Mouse (Mus musculus): ENCODE results near the gene Hjurp. TPM values are rescaled to one million over a fixed set of nuclear protein-coding genes. Genes with fewer than 3 reads are reported as not detected.

The Hjurp gene
- polyA plus RNA-seq, 1 experiment from 2014 or later: 66.4 TPM

DNA sequence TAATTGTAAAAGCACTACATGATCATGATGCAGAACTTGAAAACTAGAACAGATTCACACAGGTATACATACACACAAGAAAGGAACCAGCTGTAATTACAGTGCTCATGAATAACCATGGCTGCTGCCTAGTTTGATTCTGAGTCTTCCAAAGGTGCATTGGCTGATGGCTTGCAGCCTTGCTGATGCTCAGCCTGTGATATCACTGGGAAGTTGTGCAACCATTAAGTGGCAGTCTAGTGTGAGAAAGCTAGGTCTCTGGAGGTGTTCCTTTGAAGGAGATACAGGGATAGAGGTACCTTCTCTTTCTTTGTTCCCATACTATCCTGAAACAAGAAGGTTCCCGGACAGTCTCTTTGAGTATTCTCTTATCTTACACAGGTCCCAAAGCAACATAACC, 58.4 kb downstream of the Hjurp start:
- no peaks in the 10 kb centered on the region for H3K27me3 ChIP-seq (replicated peaks; ENCODE audit: control insufficient read depth, insufficient read depth, low read length)
- no peak overlapping the region for H3K4me3 ChIP-seq (ENCODE audit: low read length)
- no peak for ATAC-seq
- WGBS: 26% methylated on average over 1 of the region's 1 CpGs
- no peak overlapping the region for H3K9ac ChIP-seq (ENCODE audit: low read depth, low read length)
- H3K27ac ChIP-seq (ENCODE audit: low read depth, low read length): no peak overlapping the region
- H3K4me2 ChIP-seq (ENCODE audit: low read length): no peak overlapping the region
- no peaks in the 10 kb centered on the region for H3K36me3 ChIP-seq (ENCODE audit: control insufficient read depth, insufficient read depth, low read length)
- no peaks in the 10 kb centered on the region for H3K4me1 ChIP-seq (ENCODE audit: control insufficient read depth, insufficient read depth, low read depth, low read length)
- peaks cover 37% of the 10 kb centered on the region for H3K9me3 ChIP-seq (ENCODE audit: control insufficient read depth, low read length)

DNA sequence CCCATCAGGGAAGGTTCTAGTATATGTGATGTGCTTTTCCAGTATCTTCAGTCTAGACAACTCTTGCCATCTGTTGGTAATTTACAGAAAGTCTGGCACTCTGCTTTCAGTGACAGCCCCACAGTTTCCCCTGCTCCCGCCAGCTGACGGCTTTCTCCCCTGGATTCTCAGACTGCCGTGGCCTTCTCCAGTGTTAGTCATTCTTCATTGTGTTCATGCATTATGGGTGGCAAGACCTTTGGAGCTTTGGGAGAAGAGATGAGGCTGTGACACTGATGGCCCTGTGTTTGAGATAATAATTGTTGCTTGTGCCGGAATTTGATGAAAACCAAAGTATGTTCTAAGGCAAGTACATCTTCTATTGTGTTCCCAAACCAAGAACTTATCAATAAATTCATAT, 58.8 kb downstream of the Hjurp start:
- 52% methylated on average over 4 of the region's 4 CpGs for WGBS

DNA sequence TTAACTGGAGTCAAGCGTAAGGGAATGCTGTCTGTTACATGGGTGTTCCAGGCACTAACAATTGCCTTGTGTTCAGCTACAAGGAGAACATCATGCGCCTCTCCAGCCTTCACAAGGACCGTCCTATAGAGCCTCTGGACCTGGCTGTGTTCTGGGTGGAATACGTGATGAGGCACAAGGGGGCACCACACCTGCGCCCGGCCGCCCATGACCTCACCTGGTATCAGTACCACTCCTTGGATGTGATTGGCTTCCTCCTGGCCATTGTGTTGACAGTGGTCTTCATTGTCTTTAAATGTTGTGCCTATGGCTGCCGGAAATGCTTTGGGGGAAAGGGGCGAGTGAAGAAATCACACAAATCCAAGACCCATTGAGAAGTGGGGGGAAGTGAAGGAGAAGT, 59.4 kb downstream of the Hjurp start:
- Histone ChIP-seq H3K9me3 (ENCODE audit: control insufficient read depth, low read length) (peaks cover 47% of the 10 kb centered on the region), H3K4me3 (ENCODE audit: low read length) (no peak overlapping the region), H3K27me3 (replicated peaks; ENCODE audit: control insufficient read depth, insufficient read depth, low read length) (no peaks in the 10 kb centered on the region), H3K27ac (ENCODE audit: low read depth, low read length) (no peak overlapping the region), H3K4me2 (ENCODE audit: low read length) (no peak overlapping the region), H3K36me3 (ENCODE audit: control insufficient read depth, insufficient read depth, low read length) (no peaks in the 10 kb centered on the region), H3K4me1 (ENCODE audit: control insufficient read depth, insufficient read depth, low read depth, low read length) (no peaks in the 10 kb centered on the region), H3K9ac (ENCODE audit: low read depth, low read length) (no peak overlapping the region)
- ATAC-seq: no peak
- whole genome bisulfite sequencing: 75% methylated on average over 9 of the region's 9 CpGs

More for the DNA sequence above, 58.8 kb downstream of the Hjurp start:
- Histone ChIP-seq H3K4me3 (ENCODE audit: low read length) (no peak overlapping the region), H3K27me3 (replicated peaks; ENCODE audit: control insufficient read depth, insufficient read depth, low read length) (no peaks in the 10 kb centered on the region), H3K4me1 (ENCODE audit: control insufficient read depth, insufficient read depth, low read depth, low read length) (no peaks in the 10 kb centered on the region), H3K9me3 (ENCODE audit: control insufficient read depth, low read length) (peaks cover 41% of the 10 kb centered on the region), H3K4me2 (ENCODE audit: low read length) (no peak overlapping the region), H3K36me3 (ENCODE audit: control insufficient read depth, insufficient read depth, low read length) (no peaks in the 10 kb centered on the region), H3K27ac (ENCODE audit: low read depth, low read length) (no peak overlapping the region), H3K9ac (ENCODE audit: low read depth, low read length) (no peak overlapping the region)
- no peak for ATAC-seq

DNA sequence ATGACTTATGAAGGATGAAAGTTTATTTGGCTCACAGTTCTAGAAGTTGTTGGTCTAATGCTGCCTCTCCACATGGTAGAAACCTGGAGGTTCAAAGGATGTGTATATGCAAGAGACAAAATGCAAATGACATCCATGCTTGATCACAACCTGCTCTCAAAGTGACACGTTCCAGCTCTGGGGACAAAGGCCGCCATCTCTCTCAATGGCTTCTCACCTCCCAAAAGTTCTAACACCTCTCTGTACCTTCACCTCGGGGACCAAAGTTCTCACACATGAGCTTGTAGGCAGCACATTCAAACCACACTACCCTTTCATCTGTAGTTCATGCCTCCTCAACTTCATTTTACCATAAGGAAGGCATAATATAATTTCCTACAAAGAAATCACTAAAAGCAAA, 59.9 kb downstream of the Hjurp start:
- H3K27ac ChIP-seq (ENCODE audit: low read depth, low read length): no peak overlapping the region
- no peak overlapping the region for H3K9ac ChIP-seq (ENCODE audit: low read depth, low read length)
- no peaks in the 10 kb centered on the region for H3K4me1 ChIP-seq (ENCODE audit: control insufficient read depth, insufficient read depth, low read depth, low read length)
- no peaks in the 10 kb centered on the region for H3K36me3 ChIP-seq (ENCODE audit: control insufficient read depth, insufficient read depth, low read length)
- H3K9me3 ChIP-seq (ENCODE audit: control insufficient read depth, low read length): peaks cover 51% of the 10 kb centered on the region
- WGBS: 41% methylated on average over 3 of the region's 3 CpGs
- H3K27me3 ChIP-seq (replicated peaks; ENCODE audit: control insufficient read depth, insufficient read depth, low read length): no peaks in the 10 kb centered on the region
- no peak overlapping the region for H3K4me2 ChIP-seq (ENCODE audit: low read length)
- H3K4me3 ChIP-seq (ENCODE audit: low read length): no peak overlapping the region
- no peak for ATAC-seq

DNA sequence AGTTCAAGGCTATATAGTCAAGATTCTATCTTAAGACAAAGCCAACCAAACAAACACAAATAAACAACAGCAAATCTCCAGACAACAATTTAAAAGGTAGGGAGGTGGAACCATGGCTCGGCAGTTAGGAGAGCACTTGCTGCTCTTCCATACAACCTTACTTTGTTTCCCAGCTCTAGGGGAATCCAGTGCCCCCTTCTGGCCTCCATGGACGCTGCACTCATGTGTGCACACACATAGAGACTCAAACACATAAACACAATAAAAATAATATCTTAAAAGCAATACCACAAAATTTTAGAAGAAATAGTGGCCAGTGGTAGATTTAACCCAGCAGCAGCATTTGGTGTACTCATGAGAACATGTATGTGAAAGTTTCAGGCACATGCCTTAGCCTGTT, 60.3 kb downstream of the Hjurp start:
- no peak overlapping the region for H3K4me2 ChIP-seq (ENCODE audit: low read length)
- H3K4me1 ChIP-seq (ENCODE audit: control insufficient read depth, insufficient read depth, low read depth, low read length): no peaks in the 10 kb centered on the region
- H3K4me3 ChIP-seq (ENCODE audit: low read length): no peak overlapping the region
- peaks cover 54% of the 10 kb centered on the region for H3K9me3 ChIP-seq (ENCODE audit: control insufficient read depth, low read length)
- H3K36me3 ChIP-seq (ENCODE audit: control insufficient read depth, insufficient read depth, low read length): no peaks in the 10 kb centered on the region
- H3K9ac ChIP-seq (ENCODE audit: low read depth, low read length): no peak overlapping the region
- 65% methylated on average over 2 of the region's 2 CpGs for WGBS
- no peaks in the 10 kb centered on the region for H3K27me3 ChIP-seq (replicated peaks; ENCODE audit: control insufficient read depth, insufficient read depth, low read length)
- no peak for ATAC-seq
- no peak overlapping the region for H3K27ac ChIP-seq (ENCODE audit: low read depth, low read length)

DNA sequence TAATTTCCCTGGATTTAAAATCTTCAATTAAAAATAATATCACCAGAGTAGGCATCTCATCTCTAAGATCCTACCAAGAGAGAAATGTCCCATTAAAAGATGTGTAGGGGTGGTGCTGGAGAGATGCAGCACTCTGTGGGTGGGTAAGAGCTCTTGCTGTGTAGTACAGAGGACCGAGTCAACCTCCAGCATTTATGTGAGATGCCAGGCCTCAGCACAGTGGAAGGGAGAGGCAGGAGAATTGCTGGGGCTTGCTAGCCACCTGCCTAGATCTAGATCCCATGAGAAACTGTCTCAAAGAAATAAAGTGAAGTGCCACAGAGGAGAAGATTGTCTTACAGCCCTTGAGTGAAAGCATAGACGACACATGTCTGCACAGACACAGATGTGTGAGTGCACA, 60.9 kb downstream of the Hjurp start:
- no peak overlapping the region for H3K27ac ChIP-seq (ENCODE audit: low read depth, low read length)
- no peak overlapping the region for H3K4me2 ChIP-seq (ENCODE audit: low read length)
- H3K9ac ChIP-seq (ENCODE audit: low read depth, low read length): no peak overlapping the region
- ATAC-seq: no peak
- no peaks in the 10 kb centered on the region for H3K27me3 ChIP-seq (replicated peaks; ENCODE audit: control insufficient read depth, insufficient read depth, low read length)
- no peak overlapping the region for H3K4me3 ChIP-seq (ENCODE audit: low read length)
- 56% methylated on average over 2 of the region's 2 CpGs for WGBS
- H3K4me1 ChIP-seq (ENCODE audit: control insufficient read depth, insufficient read depth, low read depth, low read length): no peaks in the 10 kb centered on the region
- peaks cover 58% of the 10 kb centered on the region for H3K9me3 ChIP-seq (ENCODE audit: control insufficient read depth, low read length)
- no peaks in the 10 kb centered on the region for H3K36me3 ChIP-seq (ENCODE audit: control insufficient read depth, insufficient read depth, low read length)

DNA sequence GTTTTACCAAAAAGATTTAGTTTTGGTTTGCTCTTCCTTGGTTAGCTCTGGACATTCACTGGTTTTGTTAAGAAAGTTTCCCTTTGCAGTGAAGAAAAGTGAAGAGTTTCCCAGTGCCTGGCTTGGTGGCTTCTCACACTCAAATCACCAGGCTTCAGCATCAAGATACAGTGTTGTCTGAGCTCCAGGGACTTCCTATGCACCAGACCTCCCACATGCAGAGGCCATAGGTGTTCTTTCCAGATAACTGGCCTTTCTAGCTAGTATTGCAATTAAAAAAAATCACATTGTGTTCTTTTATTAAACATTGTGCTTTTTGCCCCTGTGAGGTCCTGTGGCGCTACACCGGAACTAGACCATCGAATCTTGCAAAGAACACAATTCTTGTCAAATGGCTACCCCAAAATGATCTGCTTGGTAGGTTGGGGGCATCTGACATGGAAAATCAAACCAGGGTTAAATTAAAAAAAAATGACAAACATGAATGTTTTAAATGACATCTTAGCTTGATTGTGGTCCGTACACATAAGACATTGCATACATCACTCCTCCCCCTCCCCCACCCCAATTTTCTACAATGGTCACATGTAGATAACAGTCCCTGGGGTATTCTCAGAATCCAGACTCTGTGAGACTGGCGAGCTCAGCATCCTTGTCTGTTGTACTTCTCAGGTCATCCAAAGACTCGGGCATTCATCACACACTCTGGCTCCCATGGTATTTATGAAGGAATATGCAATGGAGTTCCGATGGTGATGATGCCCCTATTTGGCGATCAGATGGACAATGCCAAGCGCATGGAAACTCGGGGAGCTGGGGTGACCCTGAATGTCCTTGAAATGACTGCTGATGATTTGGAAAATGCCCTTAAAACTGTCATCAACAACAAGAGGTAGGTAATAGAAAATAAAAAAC, 61.7 kb downstream of the Hjurp start:
- H3K4me2 ChIP-seq (ENCODE audit: low read length): no peak overlapping the region
- no peak overlapping the region for H3K9ac ChIP-seq (ENCODE audit: low read depth, low read length)
- no peak overlapping the region for H3K27ac ChIP-seq (ENCODE audit: low read depth, low read length)
- ATAC-seq: no peak
- H3K4me3 ChIP-seq (ENCODE audit: low read length): no peak overlapping the region
- 70% methylated on average over 10 of the region's 10 CpGs for WGBS
- no peaks in the 10 kb centered on the region for H3K36me3 ChIP-seq (ENCODE audit: control insufficient read depth, insufficient read depth, low read length)
- no peaks in the 10 kb centered on the region for H3K4me1 ChIP-seq (ENCODE audit: control insufficient read depth, insufficient read depth, low read depth, low read length)
- H3K27me3 ChIP-seq (replicated peaks; ENCODE audit: control insufficient read depth, insufficient read depth, low read length): no peaks in the 10 kb centered on the region
- H3K9me3 ChIP-seq (ENCODE audit: control insufficient read depth, low read length): peaks cover 61% of the 10 kb centered on the region

DNA sequence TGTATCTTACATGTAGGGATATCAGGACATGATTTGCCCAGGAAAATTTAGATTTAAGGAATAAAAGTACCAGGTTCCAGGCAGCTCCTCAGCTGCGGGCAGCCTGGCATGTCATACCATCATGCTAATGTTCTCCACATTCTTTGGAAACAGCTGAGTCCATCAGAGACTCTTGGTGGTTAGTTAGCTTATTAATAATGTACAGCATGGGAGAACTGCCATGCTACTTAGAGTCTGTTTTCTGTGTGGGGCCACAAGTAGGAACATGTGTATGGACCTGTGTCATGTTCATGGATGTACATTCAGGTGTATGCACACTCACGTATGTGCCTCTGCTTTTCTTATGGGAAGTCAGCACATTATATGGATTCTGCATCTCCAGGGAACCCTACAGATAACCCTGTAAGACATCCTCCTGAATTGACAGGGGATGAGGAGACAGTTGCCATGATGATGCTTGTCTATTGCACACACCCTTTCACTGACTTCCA, 62.9 kb downstream of the Hjurp start:
- H3K4me1 ChIP-seq (ENCODE audit: control insufficient read depth, insufficient read depth, low read depth, low read length): no peaks in the 10 kb centered on the region
- H3K4me3 ChIP-seq (ENCODE audit: low read length): no peak overlapping the region
- no peak overlapping the region for H3K9ac ChIP-seq (ENCODE audit: low read depth, low read length)
- 81% methylated on average over 2 of the region's 2 CpGs for WGBS
- ATAC-seq: no peak
- peaks cover 64% of the 10 kb centered on the region for H3K9me3 ChIP-seq (ENCODE audit: control insufficient read depth, low read length)
- H3K36me3 ChIP-seq (ENCODE audit: control insufficient read depth, insufficient read depth, low read length): no peaks in the 10 kb centered on the region
- H3K4me2 ChIP-seq (ENCODE audit: low read length): no peak overlapping the region
- H3K27me3 ChIP-seq (replicated peaks; ENCODE audit: control insufficient read depth, insufficient read depth, low read length): no peaks in the 10 kb centered on the region
- H3K27ac ChIP-seq (ENCODE audit: low read depth, low read length): no peak overlapping the region

DNA sequence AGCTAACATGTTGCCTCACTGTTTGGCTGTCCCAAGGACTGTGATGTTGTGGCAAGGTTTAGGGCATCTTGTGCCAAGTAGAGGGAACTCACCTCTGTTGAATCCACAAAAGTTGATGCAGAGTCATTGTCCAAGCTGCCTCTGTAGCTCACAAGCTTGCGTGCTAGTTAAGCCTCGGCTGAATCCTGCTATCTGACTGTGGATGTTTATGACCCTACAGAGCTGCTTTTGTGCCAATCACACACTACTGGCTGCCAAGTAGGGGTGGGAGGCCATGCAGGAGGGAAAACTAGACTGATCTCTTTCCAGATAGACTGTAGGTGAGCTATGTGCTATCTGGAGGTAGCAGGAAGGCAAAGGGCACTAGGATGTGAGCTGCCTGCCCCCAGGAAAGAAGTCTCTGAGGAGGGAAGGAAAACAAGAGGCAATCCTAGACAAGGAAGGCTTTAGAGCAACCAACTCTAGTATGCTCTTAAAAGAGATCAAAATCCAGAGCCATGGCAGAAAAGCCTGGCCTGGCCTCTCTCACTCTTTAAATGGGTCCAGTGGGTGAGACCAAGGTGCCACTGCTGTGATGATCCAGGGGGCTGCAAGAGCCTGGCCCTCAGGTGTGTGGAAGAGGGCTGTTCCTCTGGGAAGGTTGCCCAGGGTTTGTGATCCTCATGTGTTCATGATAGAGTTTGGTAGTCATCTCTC, 63.5 kb downstream of the Hjurp start:
- no peaks in the 10 kb centered on the region for H3K4me1 ChIP-seq (ENCODE audit: control insufficient read depth, insufficient read depth, low read depth, low read length)
- ATAC-seq: no peak; the same call in 1 of the 2 replicates
- H3K4me3 ChIP-seq (ENCODE audit: low read length): no peak overlapping the region
- no peak overlapping the region for H3K9ac ChIP-seq (ENCODE audit: low read depth, low read length)
- H3K27me3 ChIP-seq (replicated peaks; ENCODE audit: control insufficient read depth, insufficient read depth, low read length): no peaks in the 10 kb centered on the region
- 84% methylated on average over 2 of the region's 2 CpGs for WGBS
- peaks cover 64% of the 10 kb centered on the region for H3K9me3 ChIP-seq (ENCODE audit: control insufficient read depth, low read length)
- no peak overlapping the region for H3K4me2 ChIP-seq (ENCODE audit: low read length)
- H3K27ac ChIP-seq (ENCODE audit: low read depth, low read length): no peak overlapping the region
- H3K36me3 ChIP-seq (ENCODE audit: control insufficient read depth, insufficient read depth, low read length): no peaks in the 10 kb centered on the region
